Mouse (Mus musculus) stomach, postnatal 0 days (tissue): ENCODE measurements around the gene Hs6st1. TPM values are rescaled to one million over a fixed set of nuclear protein-coding genes. Genes with fewer than 3 reads are reported as not detected.
"Not testable (repeated sequence)": the region's sequence is repeated elsewhere in the genome, so short reads cannot be mapped to it uniquely, and the experiment has no call there.

ENCODE experiments used
- ATAC-seq: fragments of 200-750 bp; cut with Nextera tagmentation; 2 replicates; pipeline ENCODE4 v1.8.0; 2017; ENCODE audit not compliant: low FRiP score, low TSS enrichment
- DNase-seq: peaks from one replicate; pipeline ENCODE4 v3.0.0-alpha.2; 2016; ENCODE audit warnings: low spot score
- H3K27ac ChIP-seq: fragments of 300-500 bp; sonication (generic); replicated peaks from 2 replicates; pipeline ENCODE4 v1.5.1; 2014; ENCODE audit warnings: mild to moderate bottlenecking, control low read depth
- H3K27me3 ChIP-seq: fragments of 300-500 bp; sonication (generic); 2 replicates; pipeline ENCODE4 v1.6.1; 2014; ENCODE audit warnings: low read length; ENCODE audit not compliant: control insufficient read depth, insufficient read depth
- H3K36me3 ChIP-seq: fragments of 300-500 bp; sonication (generic); 2 replicates; pipeline ENCODE4 v1.6.1; 2014; ENCODE audit warnings: low read length, mixed read lengths; ENCODE audit not compliant: control insufficient read depth, insufficient read depth
- H3K4me1 ChIP-seq: fragments of 300-500 bp; sonication (generic); replicated peaks from 2 replicates; pipeline ENCODE4 v1.6.1; 2014; ENCODE audit warnings: antibody characterized with exemption; ENCODE audit not compliant: control insufficient read depth, insufficient read depth
- H3K4me2 ChIP-seq: fragments of 300-500 bp; sonication (generic); replicated peaks from 2 replicates; pipeline ENCODE4 v1.6.1; 2014; ENCODE audit warnings: low read depth, mild to moderate bottlenecking, control low read depth, moderate library complexity
- H3K4me3 ChIP-seq: fragments of 300-500 bp; sonication (generic); 2 replicates; pipeline ENCODE4 v1.5.1; 2014; ENCODE audit warnings: low read depth, low read length, control low read depth
- H3K9ac ChIP-seq: fragments of 300-500 bp; sonication (generic); 2 replicates; pipeline ENCODE4 v1.6.1; 2014; ENCODE audit warnings: mild to moderate bottlenecking, low read length, control low read depth, mixed read lengths
- H3K9me3 ChIP-seq: fragments of 300-500 bp; sonication (generic); 2 replicates; pipeline ENCODE4 v1.6.1; 2016; ENCODE audit warnings: low read length; ENCODE audit not compliant: control insufficient read depth
- CTCF ChIP-seq: IDR thresholded peaks from 2 replicates; pipeline ENCODE4 v1.5.1; 2016; ENCODE audit warnings: antibody characterized with exemption, low read depth, mild to moderate bottlenecking, moderate library complexity
- EP300 ChIP-seq: optimal IDR thresholded peaks from 2 replicates; pipeline ENCODE3; 2016; ENCODE audit warnings: antibody characterized with exemption
- WGBS: fragments of 180-500 bp; shearing (Covaris S2); extraction: QIAGEN DNeasy Blood & Tissue Kit; methylation state at CpG from one replicate; pipeline ENCODE4 v1.1.7; 2014; 5-methylcytosine and 5-hydroxymethylcytosine counted together
- polyA plus RNA-seq: library from polyadenylated mRNA; unstranded; fragments of >200 nt; fragmentation: Nextera tagmentation; extraction: Ambion mirVana; gene quantifications from 2 replicates; pipeline ENCODE4 v1.2.1, GENCODE M21; 2015

The Hs6st1 gene
- polyA plus RNA-seq, 1 experiment from 2014 or later: 5.7 TPM

- H3K36me3 ChIP-seq: no peaks in the 10 kb centered on the region
- no peak overlapping the region for H3K9ac ChIP-seq
- H3K4me1 ChIP-seq: no peaks in the 10 kb centered on the region
- H3K27ac ChIP-seq: no peak overlapping the region
- no peak for TF ChIP-seq CTCF
- TF ChIP-seq EP300: no peak
- no peaks in the 10 kb centered on the region for H3K27me3 ChIP-seq
- no peak overlapping the region for H3K4me3 ChIP-seq
- no peak for ATAC-seq
- no peak for DNase-seq
- H3K9me3 ChIP-seq: no peaks in the 10 kb centered on the region
- H3K4me2 ChIP-seq: no peak overlapping the region
- WGBS: 74% methylated on average over 3 of the region's 3 CpGs
These were observed 26.1 kb upstream of the Hs6st1 start for GRCm38 (mm10) chr1:36042072-36042471.

GRCm38 (mm10) chr1:36043793-36044192 is 24.4 kb upstream of the Hs6st1 start:
- DNase-seq, H3K9ac ChIP-seq: not testable (repeated sequence)

GRCm38 (mm10) chr1:36044288-36044687 is 23.9 kb upstream of the Hs6st1 start:
- 87% methylated on average over 4 of the region's 4 CpGs for WGBS
- no peak overlapping the region for H3K4me3 ChIP-seq
- TF ChIP-seq EP300 (no peak), CTCF (no peak)
- no peaks in the 10 kb centered on the region for H3K9me3 ChIP-seq
- ATAC-seq: no peak
- no peaks in the 10 kb centered on the region for H3K4me1 ChIP-seq
- no peak overlapping the region for H3K9ac ChIP-seq
- H3K27ac ChIP-seq: no peak overlapping the region
- no peak for DNase-seq
- H3K27me3 ChIP-seq: no peaks in the 10 kb centered on the region
- no peak overlapping the region for H3K4me2 ChIP-seq
- no peaks in the 10 kb centered on the region for H3K36me3 ChIP-seq

More at GRCm38 (mm10) chr1:36043793-36044192, 24.4 kb upstream of the Hs6st1 start:
- not testable (repeated sequence) for H3K4me1 ChIP-seq, H3K9me3 ChIP-seq, H3K4me3 ChIP-seq, H3K36me3 ChIP-seq, H3K27me3 ChIP-seq, H3K4me2 ChIP-seq, H3K27ac ChIP-seq, ATAC-seq
- 90% methylated on average over 5 of the region's 5 CpGs for WGBS

- ATAC-seq (no peak), DNase-seq (peak; percentile 11)
- H3K9ac ChIP-seq: no peak overlapping the region
- TF ChIP-seq CTCF: no peak
- no peak for TF ChIP-seq EP300
- no peak overlapping the region for H3K27ac ChIP-seq
- no peaks in the 10 kb centered on the region for H3K9me3 ChIP-seq
- H3K27me3 ChIP-seq: no peaks in the 10 kb centered on the region
- WGBS: 80% methylated on average over 5 of the region's 5 CpGs
- no peaks in the 10 kb centered on the region for H3K4me1 ChIP-seq
- H3K36me3 ChIP-seq: no peaks in the 10 kb centered on the region
- no peak overlapping the region for H3K4me3 ChIP-seq
- no peak overlapping the region for H3K4me2 ChIP-seq
These were observed 15.5 kb upstream of the Hs6st1 start for GRCm38 (mm10) chr1:36052672-36053071.

GRCm38 (mm10) chr1:36053566-36053965 is 14.6 kb upstream of the Hs6st1 start:
- Histone ChIP-seq H3K27me3 (no peaks in the 10 kb centered on the region), H3K4me3 (no peak overlapping the region), H3K4me1 (no peaks in the 10 kb centered on the region), H3K9me3 (no peaks in the 10 kb centered on the region), H3K27ac (no peak overlapping the region), H3K36me3 (no peaks in the 10 kb centered on the region), H3K4me2 (no peak overlapping the region), H3K9ac (no peak overlapping the region)
- ATAC-seq (no peak), DNase-seq (no peak)
- TF ChIP-seq EP300: no peak
- 94% methylated on average over 2 of the region's 2 CpGs for WGBS

GRCm38 (mm10) chr1:36054182-36054966 is 13.8 kb upstream of the Hs6st1 start:
- Histone ChIP-seq H3K4me1 (no peaks in the 10 kb centered on the region), H3K27ac (no peak overlapping the region), H3K27me3 (no peaks in the 10 kb centered on the region), H3K36me3 (no peaks in the 10 kb centered on the region), H3K9me3 (no peaks in the 10 kb centered on the region), H3K9ac (no peak overlapping the region), H3K4me3 (no peak overlapping the region), H3K4me2 (no peak overlapping the region)
- ATAC-seq: no peak
- WGBS: 77% methylated on average over 9 of the region's 9 CpGs
- DNase-seq: peak; percentile 8
- TF ChIP-seq CTCF (no peak), EP300 (no peak)
